ENCODE assay signal across 10 mouse cellular contexts in the genomic region with DNA sequence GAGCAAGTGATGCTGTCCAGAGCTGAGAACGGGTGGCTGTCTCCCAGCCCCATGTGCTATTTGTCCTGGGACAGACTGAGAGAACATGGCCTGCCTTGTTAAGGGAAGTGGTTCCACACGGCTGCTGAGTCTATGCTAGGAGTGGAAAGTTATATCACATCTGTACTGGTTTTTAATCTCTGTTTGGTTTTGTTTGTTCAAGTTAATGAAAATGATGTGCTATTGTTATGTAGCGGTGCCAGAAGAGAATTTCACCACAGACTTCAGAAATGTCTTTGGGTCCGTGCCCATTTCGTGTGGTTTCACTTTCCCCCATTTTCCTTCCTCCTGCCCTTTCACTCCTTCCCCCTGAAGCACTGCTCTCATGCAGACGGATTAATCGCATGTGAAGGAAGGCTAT.
A peak's percentile ranks its signal among the peaks of the same experiment; 100 is the strongest.
DNase-seq lines count a peak whose midpoint lies in the region; ATAC-seq and TF ChIP-seq lines count a peak whose summit lies in the region.
"Had no signal": no experiment of that assay in that cellular context is flagged by ENCODE, and none has a peak within 500 bp of the region (broad histone marks: within the 10 kb centered on the region; RNA-seq: fewer than 3 reads in every experiment).

No protein-coding gene starts in this region.

- no peaks in the 10 kb centered on the region for H3K27me3 ChIP-seq in lung, embryonic 15.5 days

- peak; percentile 94 for ATAC-seq in lung, embryonic 15.5 days (ENCODE audit: borderline replicate concordance, extremely low read depth, low FRiP score, low TSS enrichment)

- no peak overlapping the region for H3K4me2 ChIP-seq in lung, embryonic 15.5 days
- H3K4me2 ChIP-seq: hindbrain, embryonic 14.5 days had no signal

- H3K4me3 ChIP-seq in lung, adult 2 months (replicated peaks; ENCODE audit: extremely low read depth, low read depth, low read length) = no peak overlapping the region
- H3K4me3 ChIP-seq in lung, embryonic 15.5 days = no peak overlapping the region

- peaks cover 2% of the 10 kb centered on the region for H3K4me1 ChIP-seq in lung, adult 2 months (ENCODE audit: control insufficient read depth, insufficient read depth, low read length)
- H3K4me1 ChIP-seq in lung, embryonic 15.5 days = peaks cover 6% of the 10 kb centered on the region; the same call in 1 of the 2 replicates

- H3K9me3 ChIP-seq in lung, embryonic 15.5 days = no peaks in the 10 kb centered on the region

- H3K36me3 ChIP-seq in lung, embryonic 15.5 days = no peaks in the 10 kb centered on the region

- no peak for TF ChIP-seq POLR2A in lung, adult 2 months (IDR thresholded peaks at IDR 0.05; ENCODE audit: borderline replicate concordance, extremely low read depth, low read depth, low read length)

- DNase-seq in lung, adult 18-20 months = peak; percentile 14 to 31
- DNase-seq in lung, adult 2 months = no peak
- peak; percentile 28 for DNase-seq in fibroblast of lung, adult 2 months (ENCODE audit: low read depth)
- DNase-seq in left cerebral cortex, adult 8-10 months (ENCODE audit: low spot score in 2 of 2) = no peak
- DNase-seq in cerebellum, adult 18-20 months = no peak
- no peak for DNase-seq in frontal cortex, postnatal 36 days (ENCODE audit: low spot score in 2 of 2)
- DNase-seq: cerebellum, adult 11 months; kidney, adult 9 months had no signal

- no peak overlapping the region for H3K9ac ChIP-seq in lung, embryonic 15.5 days
- H3K9ac ChIP-seq: hindbrain, embryonic 14.5 days had no signal

- peak overlapping the region; percentile 76 for H3K27ac ChIP-seq in lung, embryonic 15.5 days
- H3K27ac ChIP-seq: hindbrain, embryonic 14.5 days had no signal

- WGBS in lung, adult 2 months = 24% methylated on average over 7 of the region's 7 CpGs
- WGBS in lung, embryonic 15.5 days = 41% methylated on average over 7 of the region's 7 CpGs

- no peak for TF ChIP-seq CTCF in lung, adult 2 months (IDR thresholded peaks at IDR 0.05; ENCODE audit: insufficient read depth, low read length)

Comparison
In these comparisons a context has a peak if more than half of its experiments do, and no peak if none do; other contexts are left out.
1. DNase-seq: peak in lung, adult 18-20 months (2 of 2) and fibroblast of lung, adult 2 months (single experiment); none in lung, adult 2 months (single experiment), left cerebral cortex, adult 8-10 months (0 of 2), cerebellum, adult 18-20 months (0 of 2) and frontal cortex, postnatal 36 days (0 of 2).